Mouse (Mus musculus) lung, postnatal 36 days (tissue): Measurements from ENCODE around the gene Samd4b.

Source experiments
- DNase-seq: peaks from one replicate; pipeline ENCODE4 v3.0.0; 2022; ENCODE audit warnings: mixed read lengths

The Samd4b gene

GRCm38 (mm10) chr7:28586663-28587411 lies 11.1 kb downstream of the Samd4b start:
- peak; percentile 72 for DNase-seq

DNA sequence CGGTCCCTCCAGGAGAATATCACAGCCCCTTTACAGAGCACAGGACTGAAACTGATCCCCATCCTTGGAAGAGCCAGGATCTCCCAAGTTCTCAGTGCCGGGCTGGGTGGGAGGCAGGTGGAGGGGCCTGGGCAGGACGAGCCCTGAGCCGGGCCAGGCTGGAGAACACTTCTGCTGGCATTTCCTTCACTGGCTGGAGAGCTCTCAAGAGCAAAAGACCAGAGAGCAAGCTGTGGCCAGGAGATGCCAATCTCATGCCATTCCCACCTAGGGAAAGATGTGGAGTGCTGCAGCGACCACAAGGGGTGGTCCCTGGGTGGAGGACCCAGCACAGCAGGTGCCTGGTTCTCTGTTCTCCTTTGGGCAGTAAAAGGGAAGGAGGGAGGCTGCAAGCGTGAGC lies 12.9 kb downstream of the Samd4b start:
- DNase-seq = peak; percentile 61

- DNase-seq = no peak
Measured at GRCm38 (mm10) chr7:28584468-28584867, 13.5 kb downstream of the Samd4b start.

DNA sequence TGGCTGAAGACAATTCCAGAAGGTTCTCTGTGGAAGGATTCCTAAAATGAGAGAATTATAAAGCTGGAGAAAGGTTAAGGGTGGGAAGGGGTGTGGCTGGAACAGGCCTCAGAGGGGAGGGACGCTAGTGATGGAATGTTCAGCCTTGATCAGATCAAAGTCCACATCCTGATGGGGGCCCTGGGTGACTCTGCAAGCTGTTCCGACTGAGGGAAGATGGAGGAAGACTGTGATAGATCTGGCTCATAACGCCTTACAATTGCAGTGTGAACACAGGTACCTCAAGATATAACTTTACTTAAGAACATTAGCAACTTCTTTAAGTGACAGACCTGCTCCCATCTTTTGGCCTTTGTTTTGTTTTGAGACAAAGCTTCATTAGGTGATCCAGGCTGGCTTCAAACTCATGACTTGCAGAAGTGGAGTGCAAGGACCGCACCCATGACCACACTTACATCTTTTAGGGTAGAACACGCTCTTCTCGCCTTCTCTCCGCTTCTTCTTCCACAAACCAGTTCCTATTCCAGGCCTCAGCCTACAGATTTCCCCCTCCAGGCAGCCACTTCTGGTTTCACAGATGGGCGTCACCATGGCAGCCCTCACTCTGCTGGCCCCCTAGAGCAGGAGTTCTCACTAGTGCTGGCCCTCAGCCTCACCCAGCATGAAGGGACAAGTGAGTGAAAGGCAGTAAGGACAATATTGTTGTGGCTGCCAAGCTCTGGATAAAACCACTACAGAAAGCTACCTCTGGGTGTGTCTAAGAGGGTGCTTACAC lies 14.2 kb downstream of the Samd4b start:
- DNase-seq = peak; percentile 62

DNA sequence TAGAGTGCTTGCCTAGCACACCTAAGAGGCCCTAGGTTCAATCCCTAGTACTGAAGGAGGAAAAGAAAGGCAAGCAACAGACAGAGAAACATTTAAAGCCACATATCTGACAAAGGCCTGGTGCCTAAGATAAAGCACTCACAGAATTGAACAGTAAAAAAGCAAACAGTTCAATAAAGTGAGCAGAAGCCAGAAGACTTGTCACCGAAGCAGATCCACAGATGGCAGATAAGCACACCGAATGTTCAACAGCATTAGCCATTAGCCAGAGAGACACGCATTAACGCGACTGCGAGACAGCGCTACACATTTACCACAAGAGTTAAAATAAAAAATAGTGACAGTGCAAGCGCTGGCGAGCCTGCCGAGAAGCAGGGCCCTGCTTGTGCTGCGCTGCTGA lies 15.1 kb downstream of the Samd4b start:
- DNase-seq = no peak

- DNase-seq = no peak
Measured at GRCm38 (mm10) chr7:28581721-28582120, 16.2 kb downstream of the Samd4b start.

DNA sequence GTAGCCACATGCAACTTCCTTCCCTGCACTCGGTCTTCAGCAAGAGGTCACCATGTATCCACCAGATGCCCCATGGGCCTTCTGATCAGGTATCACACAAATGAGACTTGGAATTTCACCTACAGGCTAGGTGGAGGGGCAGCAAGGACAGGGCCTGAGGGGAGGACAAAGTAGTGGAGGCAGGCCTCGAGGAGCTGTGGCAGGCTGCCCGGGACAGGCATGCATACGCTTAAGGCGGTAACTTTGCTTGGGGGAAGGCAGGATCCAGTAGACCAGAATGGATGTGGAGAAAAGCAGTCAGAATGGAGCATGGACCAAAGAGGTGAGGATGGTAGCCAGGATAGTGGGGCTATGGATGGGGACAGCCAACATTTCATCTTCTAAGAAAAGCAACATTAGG lies 18.1 kb downstream of the Samd4b start:
- DNase-seq = no peak

- no peak for DNase-seq
Measured at GRCm38 (mm10) chr7:28578543-28579053, 19.3 kb downstream of the Samd4b start.

DNA sequence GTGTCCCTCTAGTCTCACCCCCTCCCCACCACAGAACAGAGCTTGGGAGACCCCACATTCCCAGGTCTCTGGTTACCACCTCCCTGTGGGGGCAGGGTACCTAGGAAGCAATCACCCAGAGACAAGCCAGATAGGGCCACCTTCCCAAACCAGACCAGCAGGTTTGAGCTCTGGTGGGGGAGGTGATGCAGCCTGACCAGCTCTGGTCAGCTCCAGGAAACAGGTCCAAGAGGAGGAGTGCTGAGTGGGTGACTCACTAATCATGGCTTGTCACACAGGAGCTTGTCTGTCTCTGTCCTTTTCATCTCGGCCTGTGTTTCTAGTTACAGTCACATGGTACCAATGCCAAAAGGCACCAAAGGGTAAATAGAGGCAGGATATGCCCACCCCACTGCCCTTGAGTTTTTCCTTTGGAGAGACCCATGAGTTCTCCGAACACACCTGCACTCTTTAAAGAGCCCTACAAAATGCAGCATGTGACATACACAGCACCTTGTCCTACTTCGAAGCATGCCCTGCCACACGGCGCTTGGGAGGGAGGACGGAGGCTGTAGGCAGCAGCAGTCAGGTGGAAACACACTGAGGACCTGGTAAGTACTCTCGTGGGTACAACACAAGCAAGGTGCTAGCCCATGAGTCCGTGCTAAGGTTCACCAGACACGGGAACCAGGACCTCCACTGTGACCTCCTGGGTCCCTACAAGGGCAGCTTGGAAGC lies 20.0 kb downstream of the Samd4b start:
- DNase-seq = peak; percentile 91

GRCm38 (mm10) chr7:28576271-28576914 lies 21.6 kb downstream of the Samd4b start:
- peak; percentile 91 for DNase-seq

DNA sequence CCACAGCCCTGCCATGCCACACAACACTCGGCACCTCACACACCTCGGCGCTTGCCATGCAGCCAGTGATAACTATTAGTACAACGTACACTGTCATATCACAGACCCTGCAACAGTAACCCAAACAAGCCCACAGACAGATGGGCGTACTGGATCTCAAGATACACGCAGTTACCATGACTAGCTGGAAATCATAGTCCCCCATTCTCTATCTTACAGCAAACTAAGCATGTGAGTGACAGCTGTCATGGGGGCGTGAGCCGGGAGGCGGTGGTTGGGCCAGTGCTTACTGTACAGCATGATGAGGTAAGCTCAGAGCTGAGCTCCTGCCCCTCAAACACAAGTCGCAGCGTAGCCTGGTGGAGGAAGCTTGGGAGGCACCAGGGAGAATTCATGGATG lies 22.3 kb downstream of the Samd4b start:
- DNase-seq = no peak

- DNase-seq = no peak
Measured at GRCm38 (mm10) chr7:28573236-28573635, 24.7 kb downstream of the Samd4b start.

DNA sequence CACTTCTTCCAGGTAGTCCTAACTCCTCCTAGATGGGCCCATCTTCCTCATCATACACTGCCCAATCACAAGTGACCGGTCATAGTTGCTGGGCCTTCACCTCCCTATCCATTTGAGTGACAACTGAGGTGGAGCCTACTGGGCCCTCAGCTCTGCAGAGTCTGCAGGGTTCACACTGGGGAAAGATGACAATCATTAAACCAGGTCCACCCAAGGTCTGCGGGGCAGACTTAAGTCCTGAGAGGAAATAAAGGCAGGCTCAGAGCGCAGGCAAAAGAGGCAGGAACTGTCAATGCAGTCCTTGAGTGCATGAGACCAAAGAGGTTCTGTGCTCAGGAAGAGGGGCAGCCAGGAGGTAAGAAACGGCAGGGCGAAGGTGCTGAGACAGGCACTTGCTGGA lies 25.3 kb downstream of the Samd4b start:
- DNase-seq = no peak

DNA sequence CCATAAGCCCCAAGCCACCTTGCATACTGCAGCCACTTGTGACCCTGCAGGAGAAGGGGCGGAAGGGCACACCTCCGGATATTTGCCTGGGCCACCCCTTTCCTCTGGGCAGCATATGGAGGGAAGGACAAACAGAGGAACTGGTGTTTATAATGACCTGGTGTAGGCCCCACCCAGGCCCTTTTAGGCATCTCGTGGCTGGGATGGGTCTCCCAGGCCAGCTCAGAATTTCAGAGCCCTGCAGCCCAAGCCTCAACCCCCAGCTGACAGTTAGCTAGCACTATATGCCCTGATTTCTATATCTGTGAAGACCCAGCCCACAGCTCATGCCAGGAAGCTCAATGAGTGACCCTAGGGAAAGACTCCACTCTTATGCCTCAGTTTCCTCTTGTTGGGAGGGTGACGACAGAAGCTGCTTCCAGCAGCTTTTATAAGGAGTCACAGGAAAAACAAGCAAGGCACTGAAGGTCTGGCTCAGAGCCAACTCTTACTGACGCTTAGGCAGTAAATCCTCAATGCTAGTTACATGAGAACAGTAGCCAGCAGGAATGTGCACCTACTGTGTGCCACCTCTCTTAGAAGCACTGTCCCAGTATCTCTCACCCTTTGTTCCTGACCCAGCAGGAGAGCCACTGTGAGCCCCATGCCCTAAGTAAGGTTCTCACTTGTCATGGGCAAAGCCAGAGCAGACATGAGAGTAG lies 26.8 kb downstream of the Samd4b start:
- DNase-seq = peak; percentile 84

- DNase-seq = peak; percentile 96
Measured at GRCm38 (mm10) chr7:28570291-28570981, 27.5 kb downstream of the Samd4b start.

GRCm38 (mm10) chr7:28568253-28568652 lies 29.7 kb downstream of the Samd4b start:
- DNase-seq = peak; percentile 89

GRCm38 (mm10) chr7:28567539-28567938 lies 30.4 kb downstream of the Samd4b start:
- DNase-seq = no peak

GRCm38 (mm10) chr7:28565407-28565806 lies 32.5 kb downstream of the Samd4b start:
- DNase-seq = no peak

- DNase-seq = no peak
Measured at GRCm38 (mm10) chr7:28562951-28563350, 35.0 kb downstream of the Samd4b start.

GRCm38 (mm10) chr7:28562371-28562770 lies 35.6 kb downstream of the Samd4b start:
- DNase-seq = no peak

GRCm38 (mm10) chr7:28561967-28562366 lies 36.0 kb downstream of the Samd4b start:
- DNase-seq = no peak

GRCm38 (mm10) chr7:28560856-28561255 lies 37.1 kb downstream of the Samd4b start:
- DNase-seq = no peak
